Mouse (Mus musculus) cerebellum, adult 11-12 months (tissue): Measurements from ENCODE around the gene Dpm2.

ENCODE experiments used
- DNase-seq: peaks from one replicate; pipeline ENCODE4 v3.0.0; 2022

Dpm2 gene

GRCm38 (mm10) chr2:32585149-32585714 lies 14.6 kb downstream of the Dpm2 start:
- peak; percentile 65 for DNase-seq

- peak; percentile 91 for DNase-seq
Measured at GRCm38 (mm10) chr2:32586871-32587351, 16.3 kb downstream of the Dpm2 start, which contains the start of gene St6galnac4. Gene St6galnac4 (plus strand): TSS chr2:32587095.

- peak; percentile 64 for DNase-seq
Measured at GRCm38 (mm10) chr2:32587731-32588321, 17.2 kb downstream of the Dpm2 start.

- peak; percentile 94 for DNase-seq
Measured at GRCm38 (mm10) chr2:32589213-32589795, 18.6 kb downstream of the Dpm2 start.

GRCm38 (mm10) chr2:32590224-32590623 lies 19.6 kb downstream of the Dpm2 start:
- DNase-seq = peak; percentile 58

- DNase-seq = peak; percentile 72
Measured at GRCm38 (mm10) chr2:32591249-32591648, 20.6 kb downstream of the Dpm2 start.

GRCm38 (mm10) chr2:32596725-32597124 lies 26.1 kb downstream of the Dpm2 start:
- DNase-seq = peak; percentile 95

- DNase-seq = no peak
Measured at GRCm38 (mm10) chr2:32597248-32597647, 26.6 kb downstream of the Dpm2 start.

GRCm38 (mm10) chr2:32597699-32598098 lies 27.0 kb downstream of the Dpm2 start:
- DNase-seq = no peak

- peak; percentile 80 for DNase-seq
Measured at GRCm38 (mm10) chr2:32598506-32598905, 27.8 kb downstream of the Dpm2 start.

GRCm38 (mm10) chr2:32599409-32599808 lies 28.8 kb downstream of the Dpm2 start, which contains the start of gene St6galnac6:
Gene St6galnac6 (plus strand): TSS chr2:32599709.
- DNase-seq = no peak

GRCm38 (mm10) chr2:32601417-32602065 lies 30.9 kb downstream of the Dpm2 start:
- peak; percentile 77 for DNase-seq

- peak; percentile 88 for DNase-seq
Measured at GRCm38 (mm10) chr2:32602600-32603054, 32.0 kb downstream of the Dpm2 start.

GRCm38 (mm10) chr2:32604631-32605030 lies 34.0 kb downstream of the Dpm2 start:
- DNase-seq = no peak

GRCm38 (mm10) chr2:32606161-32607142 lies 35.8 kb downstream of the Dpm2 start:
- DNase-seq = peak; percentile 91

- DNase-seq = peak; percentile 77
Measured at GRCm38 (mm10) chr2:32607262-32607947, 36.7 kb downstream of the Dpm2 start.

- DNase-seq = peak; percentile 82
Measured at GRCm38 (mm10) chr2:32608141-32608777, 37.6 kb downstream of the Dpm2 start.

- DNase-seq = no peak
Measured at GRCm38 (mm10) chr2:32608778-32609435, 38.2 kb downstream of the Dpm2 start.

GRCm38 (mm10) chr2:32610610-32611229 lies 40.1 kb downstream of the Dpm2 start:
- no peak for DNase-seq

GRCm38 (mm10) chr2:32612274-32612673 lies 41.6 kb downstream of the Dpm2 start:
- DNase-seq = no peak
